Mouse (Mus musculus): ENCODE data around the gene Dram1. TPM values are rescaled to one million over a fixed set of nuclear protein-coding genes. Genes with fewer than 3 reads are reported as not detected.
A peak's percentile ranks its signal among the peaks of the same experiment; 100 is the strongest.

Gene Dram1
- polyA plus RNA-seq, 1 experiment from 2014 or later, result 3.3 TPM

GRCm38 (mm10) chr10:88321739-88322138, 57.1 kb downstream of the Dram1 start:
- Histone ChIP-seq H3K9ac (ENCODE audit: low read length) (no peak overlapping the region), H3K4me2 (ENCODE audit: low read depth, low read length) (no peak overlapping the region), H3K27me3 (ENCODE audit: control insufficient read depth, insufficient read depth, low read length) (no peaks in the 10 kb centered on the region), H3K36me3 (ENCODE audit: control insufficient read depth, insufficient read depth) (no peaks in the 10 kb centered on the region), H3K4me3 (ENCODE audit: low read length) (no peak overlapping the region), H3K4me1 (ENCODE audit: control insufficient read depth, insufficient read depth, low read length) (peaks cover 7% of the 10 kb centered on the region), H3K9me3 (replicated peaks; ENCODE audit: control insufficient read depth, low read length) (no peaks in the 10 kb centered on the region), H3K27ac (ENCODE audit: low read length) (no peak overlapping the region)
- no peak for ATAC-seq (replicated peaks; ENCODE audit: extremely low read depth, insufficient read depth, low FRiP score)
- 83% methylated on average over 5 of the region's 5 CpGs for WGBS

GRCm38 (mm10) chr10:88320714-88321416, 58.0 kb downstream of the Dram1 start:
- no peak for ATAC-seq (replicated peaks; ENCODE audit: extremely low read depth, insufficient read depth, low FRiP score)
- Histone ChIP-seq H3K9ac (ENCODE audit: low read length) (0 out of 2 replicates have a peak overlapping the region, but pooled peaks have one; percentile 21), H3K4me3 (ENCODE audit: low read length) (no peak overlapping the region), H3K36me3 (ENCODE audit: control insufficient read depth, insufficient read depth) (no peaks in the 10 kb centered on the region), H3K4me1 (ENCODE audit: control insufficient read depth, insufficient read depth, low read length) (peaks cover 7% of the 10 kb centered on the region), H3K9me3 (replicated peaks; ENCODE audit: control insufficient read depth, low read length) (no peaks in the 10 kb centered on the region), H3K4me2 (ENCODE audit: low read depth, low read length) (peak overlapping the region; percentile 36; the same call in 1 of the 2 replicates), H3K27me3 (ENCODE audit: control insufficient read depth, insufficient read depth, low read length) (no peaks in the 10 kb centered on the region), H3K27ac (ENCODE audit: low read length) (no peak overlapping the region)
- WGBS, result 34% methylated on average over 12 of the region's 12 CpGs

- no peaks in the 10 kb centered on the region for H3K9me3 ChIP-seq (replicated peaks; ENCODE audit: control insufficient read depth, low read length)
- no peak for ATAC-seq (replicated peaks; ENCODE audit: extremely low read depth, insufficient read depth, low FRiP score)
- no peak overlapping the region for H3K9ac ChIP-seq (ENCODE audit: low read length)
- no peak overlapping the region for H3K4me3 ChIP-seq (ENCODE audit: low read length)
- WGBS, result 84% methylated on average over 4 of the region's 4 CpGs
- no peaks in the 10 kb centered on the region for H3K27me3 ChIP-seq (ENCODE audit: control insufficient read depth, insufficient read depth, low read length)
- no peak overlapping the region for H3K27ac ChIP-seq (ENCODE audit: low read length)
- no peak overlapping the region for H3K4me2 ChIP-seq (ENCODE audit: low read depth, low read length)
- no peaks in the 10 kb centered on the region for H3K36me3 ChIP-seq (ENCODE audit: control insufficient read depth, insufficient read depth)
- H3K4me1 ChIP-seq (ENCODE audit: control insufficient read depth, insufficient read depth, low read length), result peaks cover 7% of the 10 kb centered on the region
Observed at GRCm38 (mm10) chr10:88318179-88318578, 60.7 kb downstream of the Dram1 start.

- Histone ChIP-seq H3K4me1 (ENCODE audit: control insufficient read depth, insufficient read depth, low read length) (peaks cover 7% of the 10 kb centered on the region), H3K36me3 (ENCODE audit: control insufficient read depth, insufficient read depth) (no peaks in the 10 kb centered on the region), H3K9me3 (replicated peaks; ENCODE audit: control insufficient read depth, low read length) (no peaks in the 10 kb centered on the region), H3K4me3 (ENCODE audit: low read length) (no peak overlapping the region), H3K27me3 (ENCODE audit: control insufficient read depth, insufficient read depth, low read length) (no peaks in the 10 kb centered on the region), H3K9ac (ENCODE audit: low read length) (no peak overlapping the region), H3K4me2 (ENCODE audit: low read depth, low read length) (no peak overlapping the region), H3K27ac (ENCODE audit: low read length) (no peak overlapping the region)
- ATAC-seq (replicated peaks; ENCODE audit: extremely low read depth, insufficient read depth, low FRiP score), result no peak
- 79% methylated on average over 5 of the region's 5 CpGs for WGBS
Observed at GRCm38 (mm10) chr10:88317151-88317550, 61.7 kb downstream of the Dram1 start.

- Histone ChIP-seq H3K9ac (ENCODE audit: low read length) (no peak overlapping the region), H3K36me3 (ENCODE audit: control insufficient read depth, insufficient read depth) (no peaks in the 10 kb centered on the region), H3K27ac (ENCODE audit: low read length) (no peak overlapping the region), H3K9me3 (replicated peaks; ENCODE audit: control insufficient read depth, low read length) (no peaks in the 10 kb centered on the region), H3K4me3 (ENCODE audit: low read length) (no peak overlapping the region), H3K27me3 (ENCODE audit: control insufficient read depth, insufficient read depth, low read length) (no peaks in the 10 kb centered on the region), H3K4me2 (ENCODE audit: low read depth, low read length) (no peak overlapping the region), H3K4me1 (ENCODE audit: control insufficient read depth, insufficient read depth, low read length) (no peaks in the 10 kb centered on the region)
- no peak for ATAC-seq (replicated peaks; ENCODE audit: extremely low read depth, insufficient read depth, low FRiP score)
- WGBS, result 87% methylated on average over 5 of the region's 5 CpGs
Observed at GRCm38 (mm10) chr10:88314841-88315240, 64.0 kb downstream of the Dram1 start.

GRCm38 (mm10) chr10:88309851-88310250, 69.0 kb downstream of the Dram1 start:
- no peaks in the 10 kb centered on the region for H3K27me3 ChIP-seq (ENCODE audit: control insufficient read depth, insufficient read depth, low read length)
- no peak overlapping the region for H3K27ac ChIP-seq (ENCODE audit: low read length)
- ATAC-seq (replicated peaks; ENCODE audit: extremely low read depth, insufficient read depth, low FRiP score), result no peak
- WGBS, result 48% methylated on average over 10 of the region's 10 CpGs
- H3K4me2 ChIP-seq (ENCODE audit: low read depth, low read length), result no peak overlapping the region
- H3K4me3 ChIP-seq (ENCODE audit: low read length), result no peak overlapping the region
- H3K36me3 ChIP-seq (ENCODE audit: control insufficient read depth, insufficient read depth), result no peaks in the 10 kb centered on the region
- H3K4me1 ChIP-seq (ENCODE audit: control insufficient read depth, insufficient read depth, low read length), result no peaks in the 10 kb centered on the region
- no peaks in the 10 kb centered on the region for H3K9me3 ChIP-seq (replicated peaks; ENCODE audit: control insufficient read depth, low read length)
- H3K9ac ChIP-seq (ENCODE audit: low read length), result no peak overlapping the region

- 90% methylated on average over 3 of the region's 3 CpGs for WGBS
- ATAC-seq (replicated peaks; ENCODE audit: extremely low read depth, insufficient read depth, low FRiP score), result no peak
- Histone ChIP-seq H3K36me3 (ENCODE audit: control insufficient read depth, insufficient read depth) (no peaks in the 10 kb centered on the region), H3K4me2 (ENCODE audit: low read depth, low read length) (no peak overlapping the region), H3K4me1 (ENCODE audit: control insufficient read depth, insufficient read depth, low read length) (no peaks in the 10 kb centered on the region), H3K4me3 (ENCODE audit: low read length) (no peak overlapping the region), H3K9me3 (replicated peaks; ENCODE audit: control insufficient read depth, low read length) (no peaks in the 10 kb centered on the region), H3K27me3 (ENCODE audit: control insufficient read depth, insufficient read depth, low read length) (no peaks in the 10 kb centered on the region), H3K27ac (ENCODE audit: low read length) (no peak overlapping the region), H3K9ac (ENCODE audit: low read length) (no peak overlapping the region)
Observed at GRCm38 (mm10) chr10:88306235-88306634, 72.6 kb downstream of the Dram1 start.

GRCm38 (mm10) chr10:88304302-88304701, 74.6 kb downstream of the Dram1 start:
- no peaks in the 10 kb centered on the region for H3K27me3 ChIP-seq (ENCODE audit: control insufficient read depth, insufficient read depth, low read length)
- H3K4me2 ChIP-seq (ENCODE audit: low read depth, low read length), result no peak overlapping the region
- ATAC-seq (replicated peaks; ENCODE audit: extremely low read depth, insufficient read depth, low FRiP score), result no peak
- no peaks in the 10 kb centered on the region for H3K4me1 ChIP-seq (ENCODE audit: control insufficient read depth, insufficient read depth, low read length)
- H3K27ac ChIP-seq (ENCODE audit: low read length), result no peak overlapping the region
- no peaks in the 10 kb centered on the region for H3K36me3 ChIP-seq (ENCODE audit: control insufficient read depth, insufficient read depth)
- WGBS, result 5% methylated on average over 4 of the region's 4 CpGs
- H3K9ac ChIP-seq (ENCODE audit: low read length), result no peak overlapping the region
- peaks cover 4% of the 10 kb centered on the region; the same call in 1 of the 2 replicates for H3K9me3 ChIP-seq (replicated peaks; ENCODE audit: control insufficient read depth, low read length)
- H3K4me3 ChIP-seq (ENCODE audit: low read length), result no peak overlapping the region

GRCm38 (mm10) chr10:88303079-88303478, 75.8 kb downstream of the Dram1 start:
- no peaks in the 10 kb centered on the region for H3K4me1 ChIP-seq (ENCODE audit: control insufficient read depth, insufficient read depth, low read length)
- WGBS, result 69% methylated on average over 11 of the region's 11 CpGs
- no peak overlapping the region for H3K4me3 ChIP-seq (ENCODE audit: low read length)
- no peak overlapping the region for H3K27ac ChIP-seq (ENCODE audit: low read length)
- H3K36me3 ChIP-seq (ENCODE audit: control insufficient read depth, insufficient read depth), result no peaks in the 10 kb centered on the region
- H3K27me3 ChIP-seq (ENCODE audit: control insufficient read depth, insufficient read depth, low read length), result no peaks in the 10 kb centered on the region
- no peak overlapping the region for H3K4me2 ChIP-seq (ENCODE audit: low read depth, low read length)
- H3K9me3 ChIP-seq (replicated peaks; ENCODE audit: control insufficient read depth, low read length), result peaks cover 5% of the 10 kb centered on the region; the same call in 1 of the 2 replicates
- ATAC-seq (replicated peaks; ENCODE audit: extremely low read depth, insufficient read depth, low FRiP score), result no peak
- H3K9ac ChIP-seq (ENCODE audit: low read length), result no peak overlapping the region
